Mouse (Mus musculus): ENCODE results near the gene Tmed11. TPM values are rescaled to one million over a fixed set of nuclear protein-coding genes. Genes with fewer than 3 reads are reported as not detected.
A peak's percentile ranks its signal among the peaks of the same experiment; 100 is the strongest.
"Not testable (repeated sequence)": the region's sequence is repeated elsewhere in the genome, so short reads cannot be mapped to it uniquely, and the experiment has no call there.

Gene Tmed11
- not detected for total RNA-seq (2021)
- long read RNA-seq, experiment 1: 0 reads
- long read RNA-seq, experiment 2: 0 reads

DNA sequence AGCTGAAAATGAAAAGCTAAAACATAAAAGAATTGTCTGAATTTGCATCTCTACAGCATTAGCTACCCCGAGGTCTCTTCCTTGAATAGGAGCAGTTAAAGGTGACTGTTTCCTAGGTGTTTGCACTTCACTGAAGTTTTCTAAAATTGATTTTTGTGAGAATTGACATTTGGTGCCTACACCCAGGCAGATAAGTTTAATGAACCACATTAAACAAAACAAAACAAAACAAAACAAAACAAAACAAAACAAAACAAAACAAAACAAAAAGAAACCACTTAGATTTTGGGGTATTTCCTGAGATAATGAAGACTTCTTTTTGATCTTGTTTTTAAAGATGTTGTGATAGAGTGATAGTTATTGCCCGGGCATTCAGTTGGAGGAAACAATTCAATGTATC is at the start of gene Tmed11:
Gene Tmed11, minus strand, starts transcription at position 101 of the 400 bp plus-strand sequence.
- DNase-seq (ENCODE audit: low spot score in 2 of 2); intact Hi-C loops (cut with DNase I): not testable (repeated sequence)

GRCm38 (mm10) chr5:108836156-108836555 is 41.0 kb upstream of the Tmed11 start:
- DNase-seq (ENCODE audit: low spot score in 2 of 2): no peak

GRCm38 (mm10) chr5:108823276-108823675 is 28.1 kb upstream of the Tmed11 start:
- intact Hi-C loops (cut with DNase I): no loop called here
- peak in 1 of 2 experiments; percentile 1 for DNase-seq (ENCODE audit: low spot score in 2 of 2)

More at GRCm38 (mm10) chr5:108836156-108836555, 41.0 kb upstream of the Tmed11 start:
- intact Hi-C loops (cut with DNase I): no loop called here

DNA sequence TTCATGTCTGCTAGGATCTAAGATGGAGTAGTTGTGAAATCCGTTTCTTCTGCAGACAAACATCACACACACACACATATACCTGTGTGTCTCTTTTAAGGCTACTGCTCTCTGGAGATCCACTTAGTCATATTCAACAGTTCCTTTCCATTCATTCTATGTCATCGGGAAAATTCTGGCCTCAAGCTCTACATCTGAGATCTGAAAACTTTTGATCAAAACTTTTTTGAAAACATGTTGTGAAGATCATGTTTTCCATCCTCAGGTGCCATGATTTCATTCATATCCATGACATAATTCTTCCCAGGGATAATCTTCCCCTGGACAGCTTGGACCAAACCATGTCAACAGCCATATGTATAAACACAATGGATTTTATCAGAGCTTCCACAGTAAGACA is 13.6 kb upstream of the Tmed11 start, which contains the start of gene Vmn2r8:
Gene Vmn2r8, minus strand, starts transcription at position 101 of the 400 bp plus-strand sequence.
- intact Hi-C loops (cut with DNase I); DNase-seq (ENCODE audit: low spot score in 2 of 2): not testable (repeated sequence)

DNA sequence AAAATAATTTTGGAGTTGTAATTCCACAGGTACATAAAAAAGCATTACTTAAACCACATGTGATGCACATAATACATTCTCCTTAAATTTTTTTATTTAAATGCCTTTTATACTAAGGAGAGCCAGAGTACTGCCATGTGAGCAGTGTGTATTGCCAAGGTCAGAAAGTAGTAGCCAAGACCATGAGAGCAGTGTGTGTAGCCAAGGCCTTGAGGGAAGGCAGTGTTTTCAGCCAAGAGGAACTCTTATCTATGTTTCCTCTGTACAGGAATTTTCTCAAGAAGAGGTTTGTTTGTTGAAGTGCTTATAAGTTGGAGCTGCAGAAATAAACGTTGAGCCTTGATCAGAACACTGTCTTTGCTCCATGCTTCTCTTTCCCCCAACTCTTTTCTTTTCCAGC is 8.5 kb upstream of the Tmed11 start:
- DNase-seq (ENCODE audit: low spot score in 2 of 2): no peak
- intact Hi-C loops (cut with DNase I): no loop called here

- DNase-seq (ENCODE audit: low spot score in 2 of 2): not testable (repeated sequence)
These were observed 4.8 kb downstream of the Tmed11 start for GRCm38 (mm10) chr5:108790385-108790784.

DNA sequence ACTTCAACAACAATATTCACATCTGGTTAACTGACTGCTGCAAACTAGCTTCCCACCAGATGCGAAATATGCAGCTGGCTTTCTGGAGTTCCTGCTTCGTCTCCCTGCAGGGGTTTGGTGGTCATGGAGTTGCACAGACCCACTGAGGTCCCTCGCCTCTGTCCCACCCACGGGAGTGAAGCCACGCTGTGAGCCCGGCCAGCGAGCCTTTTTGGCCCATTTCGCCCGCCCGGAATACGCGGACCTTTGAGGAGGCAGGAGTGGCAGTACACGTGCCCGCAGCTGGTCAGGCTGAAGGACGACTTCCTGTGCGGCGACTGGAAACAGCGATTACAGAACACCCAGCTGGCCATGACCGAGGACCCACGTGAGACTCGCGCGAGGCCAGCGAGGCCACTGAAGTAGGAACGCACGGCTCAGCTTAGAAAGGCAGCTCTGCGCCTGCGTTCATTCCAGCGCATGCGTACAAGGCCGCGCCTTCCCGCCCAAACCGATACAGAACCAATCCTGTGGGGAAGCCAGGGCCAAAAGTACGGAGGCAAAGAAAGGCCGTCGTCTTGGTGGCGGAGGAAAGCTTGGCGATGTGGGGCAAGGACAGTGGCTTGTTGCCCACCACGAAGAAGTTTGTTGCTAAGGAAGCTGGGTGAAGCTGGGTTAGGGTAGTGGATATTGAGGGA is 20.4 kb downstream of the Tmed11 start, which contains the start of gene Rnf212:
Gene Rnf212, minus strand, starts transcription at position 353 of the 677 bp plus-strand sequence.
- DNase-seq (ENCODE audit: low spot score in 2 of 2): no peak
- intact Hi-C loops (cut with DNase I): no loop called here

More at GRCm38 (mm10) chr5:108790385-108790784, 4.8 kb downstream of the Tmed11 start:
- intact Hi-C loops (cut with DNase I): not testable (repeated sequence)

DNA sequence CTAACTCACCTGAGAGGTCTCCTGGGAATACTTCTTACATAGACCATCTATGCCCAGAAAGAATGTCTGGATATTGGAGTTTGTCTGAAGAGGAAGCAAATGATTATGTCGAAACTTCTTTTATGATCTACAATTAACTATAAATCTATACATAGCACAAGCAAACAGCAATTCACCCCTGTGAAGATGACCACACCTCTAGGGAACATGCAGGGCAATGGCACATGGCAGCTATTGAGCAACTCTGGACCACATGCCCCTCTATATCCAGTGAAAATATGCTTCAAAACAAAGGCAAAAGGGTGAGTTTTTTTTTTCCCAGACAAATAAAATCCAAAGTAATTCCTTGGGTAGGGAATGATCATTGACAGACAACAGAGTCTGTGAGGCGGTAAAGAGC is 35.2 kb downstream of the Tmed11 start:
- DNase-seq (ENCODE audit: low spot score in 2 of 2): no peak
- intact Hi-C loops (cut with DNase I): no loop called here

DNA sequence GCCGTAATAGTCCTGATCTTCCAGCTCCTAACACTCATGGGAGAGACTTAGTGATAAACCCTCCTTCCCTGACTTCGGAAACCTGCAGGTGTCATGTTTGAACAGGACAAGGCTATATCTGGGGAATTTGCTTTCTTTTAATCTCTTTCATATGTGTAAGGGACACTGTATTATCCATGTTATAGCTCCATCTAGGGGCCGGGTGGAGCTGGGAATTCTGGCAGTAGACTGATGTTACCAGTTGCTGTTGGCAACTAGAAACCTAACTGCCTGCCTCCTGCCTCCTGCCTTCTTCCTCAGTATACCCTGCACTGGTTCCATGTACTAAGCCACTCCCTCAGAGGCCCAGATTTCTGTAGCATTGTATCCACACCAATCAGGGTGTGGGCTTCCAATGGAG is 36.8 kb downstream of the Tmed11 start:
- peak; percentile 58 to 71 for DNase-seq (ENCODE audit: low spot score in 2 of 2)
- intact Hi-C loops (cut with DNase I): no loop called here

GRCm38 (mm10) chr5:108751258-108751657 is 43.9 kb downstream of the Tmed11 start:
- intact Hi-C loops (cut with DNase I); DNase-seq (ENCODE audit: low spot score in 2 of 2): not testable (repeated sequence)

DNA sequence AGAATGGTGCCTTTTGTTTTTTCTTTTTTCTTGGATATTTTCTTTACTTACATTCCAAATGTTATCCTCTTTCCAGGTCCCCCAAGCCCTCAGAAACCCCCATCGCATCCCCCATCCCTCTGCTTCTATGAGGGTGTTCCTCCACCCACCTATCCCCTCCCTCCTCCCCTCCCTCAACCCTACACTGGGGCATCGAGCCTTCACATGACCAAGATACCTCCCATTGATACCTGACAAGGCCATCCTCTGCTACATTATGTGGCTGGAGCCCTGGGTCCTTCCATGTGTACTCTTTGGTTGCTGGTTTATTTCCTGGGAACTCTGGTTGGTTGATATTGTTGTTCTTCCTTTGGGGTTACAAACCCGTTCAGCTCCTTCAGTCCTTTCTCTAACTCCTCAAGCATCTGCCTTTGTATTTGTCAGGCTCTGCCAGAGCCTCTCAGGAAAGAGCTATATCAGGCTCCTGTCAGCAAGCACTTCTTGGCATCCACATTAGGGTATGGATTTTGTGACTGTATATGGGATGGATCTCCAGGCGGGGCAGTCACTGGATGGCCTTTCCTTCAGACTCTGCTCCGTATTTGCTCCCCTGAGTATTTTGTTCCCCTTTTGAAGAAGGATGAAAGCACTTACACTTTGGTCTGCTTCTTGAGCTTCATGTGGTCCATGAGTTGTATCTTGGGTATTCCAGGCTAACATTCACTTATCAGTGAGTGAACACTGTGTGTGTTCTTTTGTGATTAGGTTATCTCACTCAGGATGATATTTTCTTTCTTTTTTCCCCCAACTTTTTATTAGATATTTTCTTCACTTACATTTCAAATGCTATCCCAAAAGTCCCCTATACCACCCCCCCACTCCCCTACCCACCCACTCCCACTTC is 44.6 kb downstream of the Tmed11 start:
- intact Hi-C loops (cut with DNase I): no loop called here
- DNase-seq (ENCODE audit: low spot score in 2 of 2): no peak

GRCm38 (mm10) chr5:108744629-108745028 is 50.5 kb downstream of the Tmed11 start:
- intact Hi-C loops (cut with DNase I): no loop called here

GRCm38 (mm10) chr5:108743856-108744255 is 51.3 kb downstream of the Tmed11 start:
- DNase-seq (ENCODE audit: low spot score in 2 of 2): no peak
- intact Hi-C loops (cut with DNase I): no loop called here

More at GRCm38 (mm10) chr5:108744629-108745028, 50.5 kb downstream of the Tmed11 start:
- no peak for DNase-seq (ENCODE audit: low spot score in 2 of 2)

- intact Hi-C loops (cut with DNase I): no loop called here
- no peak for DNase-seq (ENCODE audit: low spot score in 2 of 2)
These were observed 52.6 kb downstream of the Tmed11 start for GRCm38 (mm10) chr5:108742596-108742995.

DNA sequence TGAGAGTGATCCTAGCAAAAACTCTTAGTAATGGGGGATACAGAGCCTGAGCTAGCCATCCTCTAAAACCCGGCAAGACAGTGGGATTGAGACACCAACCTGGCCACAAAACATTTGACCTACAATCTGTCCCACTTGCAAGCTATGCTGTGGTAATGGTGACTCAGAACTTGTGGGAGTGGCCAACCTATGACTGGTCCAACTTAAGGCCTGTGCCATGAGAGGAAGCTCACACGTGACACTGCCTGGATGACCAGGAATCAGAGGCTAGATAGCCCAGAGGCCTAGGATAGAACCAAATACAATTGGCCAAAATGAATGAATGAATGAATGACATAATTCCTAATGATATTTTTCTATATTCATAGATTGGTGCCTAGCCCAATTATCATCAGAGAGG is 53.3 kb downstream of the Tmed11 start:
- DNase-seq (ENCODE audit: low spot score in 2 of 2): no peak
- intact Hi-C loops (cut with DNase I): no loop called here

DNA sequence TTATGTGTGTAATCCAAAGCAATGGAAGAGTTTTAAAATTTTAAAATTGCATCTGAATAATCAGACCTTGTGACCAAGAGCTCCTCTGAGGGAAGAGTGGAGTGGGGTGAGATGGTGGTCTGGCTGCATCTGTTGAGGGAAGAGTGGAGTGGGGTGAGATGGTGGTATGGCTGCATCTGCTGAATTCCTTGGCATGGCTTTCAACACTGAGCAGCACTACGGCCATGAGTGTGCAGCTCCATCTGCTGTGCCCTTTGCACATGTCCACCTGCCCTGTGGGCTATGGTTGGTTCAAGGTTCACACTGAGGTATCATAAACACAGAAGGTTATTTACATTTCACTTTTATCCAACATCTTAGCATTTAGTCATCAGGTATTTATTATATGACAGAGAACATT is 67.7 kb downstream of the Tmed11 start:
- no peak for DNase-seq (ENCODE audit: low spot score in 2 of 2)
- intact Hi-C loops (cut with DNase I): loop anchor here (5.0 kb wide), 2 partner anchors 35 to 50 kb away; partner anchors contain the start of genes Fgfrl1 and Slc26a1
